Mouse (Mus musculus) activated CD4-positive, CD25-positive, alpha-beta regulatory T cell, adult 4 months (primary cell): Measurements from ENCODE around the gene Arf5. TPM values are rescaled to one million over a fixed set of nuclear protein-coding genes. Genes with fewer than 3 reads are reported as not detected.
A peak's percentile ranks its signal among the peaks of the same experiment; 100 is the strongest.

Experiments used
- ATAC-seq: one replicate; pipeline ENCODE4 v1.8.0; 2017
- polyA plus RNA-seq, 2 experiments: library from polyadenylated mRNA; unstranded; fragments of 100-300 nt; shearing (Covaris generic); gene quantifications; one replicate each; pipeline ENCODE4 v1.2.1; 2017

Arf5 gene
- 10 to 100 TPM; 57.7 to 57.8 TPM for polyA plus RNA-seq

- ATAC-seq = peak; percentile 28
Measured at GRCm38 (mm10) chr6:28423313-28423712, at the start of gene Arf5. Gene Arf5, plus strand, starts transcription at chr6:28423560.

GRCm38 (mm10) chr6:28381983-28382382, 41.4 kb upstream of the Arf5 start:
- ATAC-seq = no peak

- ATAC-seq = peak; percentile 81
Measured at GRCm38 (mm10) chr6:28385169-28385568, 38.2 kb upstream of the Arf5 start.

GRCm38 (mm10) chr6:28389038-28389437, 34.3 kb upstream of the Arf5 start:
- no peak for ATAC-seq

- ATAC-seq = no peak
Measured at GRCm38 (mm10) chr6:28396051-28396852, 27.1 kb upstream of the Arf5 start.

GRCm38 (mm10) chr6:28396853-28397457, 26.4 kb upstream of the Arf5 start:
- no peak for ATAC-seq

- ATAC-seq = peak; percentile 46
Measured at GRCm38 (mm10) chr6:28397681-28398203, 25.6 kb upstream of the Arf5 start, which contains the start of gene Zfp800. Gene Zfp800, minus strand, starts transcription at chr6:28398005.

DNA sequence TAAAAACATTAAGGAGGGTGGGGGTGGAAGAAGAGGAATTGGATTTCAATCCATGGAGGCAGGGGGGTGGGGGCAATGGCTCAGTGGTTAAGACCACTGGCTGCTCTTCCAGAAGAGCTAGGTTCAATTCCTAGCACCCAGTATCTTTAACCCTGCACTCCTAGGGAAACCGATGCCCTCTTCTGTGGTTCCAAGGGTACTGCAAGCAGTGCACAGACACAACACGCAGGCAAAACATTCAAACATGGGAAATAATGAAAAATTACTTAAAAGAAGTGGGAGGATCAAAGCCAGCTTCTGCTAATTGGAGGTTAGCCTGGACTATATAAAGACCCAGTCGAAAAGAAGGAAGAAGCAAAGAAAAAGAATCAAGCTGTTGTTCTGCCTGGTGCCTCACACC, 24.6 kb upstream of the Arf5 start:
- ATAC-seq = no peak

- ATAC-seq = no peak
Measured at GRCm38 (mm10) chr6:28399791-28400190, 23.6 kb upstream of the Arf5 start.

DNA sequence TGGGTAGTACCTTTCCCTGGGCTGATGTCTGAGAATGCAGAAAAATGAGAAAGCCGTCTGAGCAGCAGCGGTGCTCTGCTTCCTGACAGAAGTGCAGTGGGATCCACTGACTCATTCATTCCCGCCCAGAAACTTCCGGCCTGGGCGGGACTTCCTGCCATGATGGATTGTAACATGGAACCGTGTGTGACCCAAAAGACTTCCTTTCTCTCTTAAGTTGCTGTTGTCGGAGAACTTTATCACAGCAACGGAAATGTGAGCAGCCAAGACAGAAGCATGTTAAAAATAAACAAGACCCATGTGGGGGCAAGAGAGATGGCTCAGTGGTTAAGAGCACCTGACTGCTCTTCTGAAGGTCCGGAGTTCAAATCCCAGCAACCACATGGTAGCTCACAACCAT, 13.3 kb upstream of the Arf5 start:
- peak; percentile 65 for ATAC-seq

- ATAC-seq = no peak
Measured at GRCm38 (mm10) chr6:28411236-28411635, 12.1 kb upstream of the Arf5 start.

GRCm38 (mm10) chr6:28416981-28417380, 6.4 kb upstream of the Arf5 start:
- no peak for ATAC-seq

- no peak for ATAC-seq
Measured at GRCm38 (mm10) chr6:28418449-28418848, 4.9 kb upstream of the Arf5 start.

DNA sequence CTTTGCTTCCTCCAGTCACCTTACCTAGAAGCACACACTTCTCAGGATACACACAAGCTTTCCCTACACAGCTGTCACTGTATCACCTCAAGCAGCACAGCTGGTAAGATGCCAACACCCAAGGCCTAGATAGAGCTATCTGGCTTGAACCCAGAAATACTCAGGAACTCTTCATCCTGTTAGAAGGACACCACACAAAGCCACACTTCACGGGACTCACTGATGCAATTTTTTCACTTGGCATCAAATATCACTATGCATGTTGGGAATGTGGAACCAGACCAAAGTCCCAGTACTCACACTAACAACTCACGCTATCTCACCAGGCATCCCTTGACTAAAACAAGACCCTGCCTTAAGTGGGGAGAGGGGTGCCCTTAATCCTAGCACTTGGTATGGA, 3.7 kb upstream of the Arf5 start:
- ATAC-seq = no peak

GRCm38 (mm10) chr6:28420361-28420760, 3.0 kb upstream of the Arf5 start:
- no peak for ATAC-seq

GRCm38 (mm10) chr6:28420865-28421264, 2.5 kb upstream of the Arf5 start:
- no peak for ATAC-seq

DNA sequence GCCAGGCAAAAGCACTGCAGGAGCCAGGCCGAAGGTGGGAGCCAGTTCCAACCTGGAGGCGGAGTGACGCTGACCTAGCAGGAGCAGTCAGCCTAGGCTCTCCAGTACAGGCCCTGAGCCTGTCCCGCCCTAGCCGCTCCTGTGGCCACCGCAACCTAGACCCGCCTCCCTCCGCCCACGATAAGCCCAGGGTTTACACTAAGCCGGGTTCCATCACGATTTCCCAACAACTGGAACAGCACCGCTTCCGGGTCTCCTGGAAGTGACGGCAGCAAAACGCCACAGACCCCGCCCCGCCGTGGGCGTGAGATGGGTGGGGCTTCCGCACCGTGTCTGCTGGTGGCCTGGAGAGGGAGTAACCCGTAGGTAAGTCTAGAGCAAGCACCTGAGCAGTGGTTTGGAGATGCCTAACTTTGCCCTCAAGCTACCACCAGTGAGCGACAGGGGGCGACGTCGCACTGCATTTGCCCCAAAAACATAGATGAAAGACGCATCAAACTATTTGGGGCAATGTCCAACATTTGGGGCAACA, 1.8 kb upstream of the Arf5 start:
- ATAC-seq = peak; percentile 95

GRCm38 (mm10) chr6:28422651-28423290, 589 bp upstream of the Arf5 start:
- no peak for ATAC-seq

GRCm38 (mm10) chr6:28423767-28424695, 671 bp downstream of the Arf5 start:
- no peak for ATAC-seq

DNA sequence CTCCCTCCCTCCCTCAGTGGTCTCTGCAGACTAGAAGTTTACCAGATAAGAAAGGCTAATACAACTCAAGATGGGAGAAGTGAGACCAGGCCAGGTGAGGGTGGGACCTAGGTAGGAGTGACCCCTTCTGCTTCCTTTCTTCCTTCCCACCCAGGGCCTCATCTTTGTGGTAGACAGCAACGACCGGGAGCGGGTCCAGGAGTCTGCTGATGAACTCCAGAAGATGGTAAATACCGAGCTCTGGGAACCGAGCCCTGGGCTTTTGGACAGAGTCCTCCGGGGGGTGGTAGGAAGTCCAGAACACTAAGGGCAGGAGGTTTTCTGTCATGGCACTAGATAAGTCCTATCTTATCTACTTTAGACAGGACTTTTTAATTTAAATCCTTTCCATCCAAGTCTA, 1.7 kb downstream of the Arf5 start:
- ATAC-seq = no peak

- ATAC-seq = peak; percentile 58
Measured at GRCm38 (mm10) chr6:28427096-28427839, 3.9 kb downstream of the Arf5 start, which contains the start of gene Fscn3. Gene Fscn3, plus strand, starts transcription at chr6:28427789.
